Mouse (Mus musculus): ENCODE results near the gene Sh3bp4.

GRCm38 (mm10) chr1:89088144-89088543 is 17.9 kb downstream of the Sh3bp4 start:
- TF ChIP-seq CTCF (IDR thresholded peaks at IDR 0.05; ENCODE audit: low read depth), result no peak
- TF ChIP-seq EP300 (optimal IDR thresholded peaks at IDR 0.05), result no peak

All from stomach, postnatal 0 days (tissue).